Mouse (Mus musculus) liver (tissue): ENCODE measurements around the gene Olfr771.
"Not testable (repeated sequence)": the region's sequence is repeated elsewhere in the genome, so short reads cannot be mapped to it uniquely, and the experiment has no call there.

ENCODE experiments used
- DNase-seq: peaks from one replicate; pipeline ENCODE4 v3.0.0-alpha.2; 2020; ENCODE audit warnings: mixed read lengths

The Olfr771 gene

DNA sequence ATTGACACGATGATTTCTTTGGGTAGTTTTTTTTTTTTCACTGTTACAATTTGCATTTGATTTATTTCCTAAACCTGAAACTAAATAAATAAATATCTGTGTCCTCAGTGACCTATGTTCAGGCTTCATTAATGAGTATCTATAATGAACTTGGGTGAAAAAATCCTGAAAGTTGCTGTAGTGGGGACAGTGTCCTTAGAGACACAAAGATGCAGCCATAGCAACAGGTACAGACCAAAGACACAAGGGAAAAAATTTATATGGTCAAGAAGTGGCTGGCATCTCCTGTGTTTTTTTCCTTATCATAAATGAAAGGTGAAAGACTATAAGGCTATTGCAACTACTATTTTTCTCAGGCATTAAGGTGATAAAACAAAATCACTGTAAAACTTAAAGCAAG lies at the start of gene Olfr771:
TSS of gene Olfr771 (minus strand) at position 101 of the 400 bp plus-strand sequence.
- DNase-seq, result no peak

DNA sequence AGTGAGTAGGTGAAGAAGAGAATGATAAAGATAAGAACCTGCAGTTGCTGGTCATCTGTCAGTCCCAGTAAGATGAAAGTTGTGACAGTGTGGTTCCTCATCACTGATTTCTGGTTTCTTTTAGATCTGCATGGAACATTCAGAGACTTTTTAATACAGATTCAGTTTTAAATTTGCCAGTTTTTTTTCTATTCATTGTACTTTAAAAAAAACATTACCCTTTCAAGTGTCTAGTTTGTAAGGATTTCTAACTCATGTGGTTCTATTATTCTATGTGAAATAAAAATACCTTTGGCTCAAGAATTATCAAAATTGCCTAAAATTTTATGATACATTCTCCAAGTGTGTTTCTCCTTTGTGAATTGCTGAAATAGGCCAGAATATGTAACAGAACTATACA lies 22.8 kb upstream of the Olfr771 start, which contains the start of gene Olfr773:
TSS of gene Olfr773 (minus strand) at position 101 of the 400 bp plus-strand sequence.
- not testable (repeated sequence) for DNase-seq

DNA sequence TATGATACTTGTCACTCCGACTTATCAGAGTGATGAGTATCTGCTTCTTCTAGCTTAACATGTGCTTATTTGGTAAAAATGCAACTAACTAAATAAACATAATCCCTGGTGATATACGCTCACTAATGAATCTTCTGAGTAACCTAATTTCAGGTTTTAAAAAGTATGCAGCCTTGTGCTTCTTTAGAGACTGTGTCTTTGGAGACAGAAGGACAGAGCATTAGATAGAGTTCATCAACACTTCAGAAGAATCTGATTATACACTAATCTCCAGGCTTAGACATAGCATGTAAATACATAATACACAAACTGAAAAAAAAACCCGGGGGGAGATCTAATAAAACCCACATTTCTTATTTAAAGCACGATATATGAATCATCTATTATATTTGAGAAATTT lies 13.3 kb upstream of the Olfr771 start, which contains the start of gene Olfr772:
TSS of gene Olfr772 (minus strand) at position 101 of the 400 bp plus-strand sequence.
- not testable (repeated sequence) for DNase-seq

DNA sequence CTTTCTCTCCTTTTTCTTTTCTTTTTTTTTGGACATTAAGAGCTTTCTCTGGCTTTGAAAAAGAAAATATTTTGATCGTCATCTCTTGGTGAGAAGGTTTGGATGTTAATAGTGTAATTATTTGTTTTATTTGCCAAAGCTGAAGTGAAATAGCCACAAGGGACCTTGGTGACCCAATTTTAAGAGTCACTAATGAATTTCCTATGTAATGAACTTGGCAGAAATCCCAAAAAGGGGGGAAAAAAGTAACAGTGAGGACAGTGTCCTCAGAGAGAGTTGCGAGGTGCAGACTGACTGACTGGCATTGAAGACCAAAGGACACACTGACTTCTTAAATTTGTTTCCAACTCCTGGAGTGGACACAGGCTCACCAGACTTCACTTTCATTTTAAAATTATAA lies 25.7 kb downstream of the Olfr771 start, which contains the start of gene Olfr770:
TSS of gene Olfr770 (minus strand) at position 101 of the 400 bp plus-strand sequence.
- no peak for DNase-seq

DNA sequence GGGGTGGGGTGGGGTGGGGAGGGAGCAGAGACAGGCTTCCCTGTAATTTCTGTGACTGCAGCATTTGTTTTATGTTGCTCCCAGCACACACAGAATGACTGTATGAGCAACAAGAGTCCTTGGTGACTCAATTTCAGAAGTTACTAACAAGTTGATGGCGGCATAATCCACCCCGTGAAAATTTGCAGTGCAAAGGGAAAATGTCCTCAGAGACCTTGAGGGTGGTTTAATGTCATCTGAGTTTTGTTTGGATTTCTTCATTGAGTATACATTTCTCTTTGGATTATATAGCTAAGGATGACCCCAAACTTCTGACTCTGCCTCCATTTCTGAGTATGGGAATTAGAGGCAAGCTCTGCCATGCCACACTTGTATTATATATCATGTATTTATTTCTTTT lies 46.8 kb downstream of the Olfr771 start, which contains the start of gene Olfr769:
TSS of gene Olfr769 (minus strand) at position 101 of the 400 bp plus-strand sequence.
- no peak for DNase-seq

DNA sequence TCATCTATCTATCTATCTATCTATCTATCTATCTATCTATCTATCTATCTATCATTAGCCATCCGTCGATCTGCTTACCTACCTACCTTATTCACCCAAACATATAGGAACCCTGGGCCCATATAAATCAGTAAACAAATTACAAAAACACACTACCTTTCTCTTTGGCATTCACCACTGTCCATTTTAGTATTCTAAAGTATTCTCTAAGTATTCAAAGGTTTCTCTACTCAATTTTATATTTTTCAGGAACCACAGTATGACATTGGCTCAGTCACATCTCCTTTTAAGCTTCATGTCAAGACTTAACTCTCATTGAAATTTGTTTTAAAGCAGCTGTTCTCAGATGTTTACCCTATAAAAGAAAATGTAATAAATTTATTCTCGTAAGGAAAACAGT lies 49.4 kb downstream of the Olfr771 start:
- no peak for DNase-seq
